Mouse (Mus musculus) spleen, embryonic (tissue): ENCODE data around the gene Lsm5.

Experiments
- CTCF ChIA-PET: fragments of 350-600 bp; sonication (Branson Sonifier 250); formaldehyde crosslinking; loops from one replicate; lab custom pipeline; 2022; lab: Charles Lee

The Lsm5 gene

GRCm38 (mm10) chr6:56703931-56704900 lies at the start of gene Lsm5:
Gene Lsm5 (minus strand): TSS chr6:56704710.
- CTCF ChIA-PET: interaction anchor here (1.5 kb wide), 1 partner anchor 11 kb away, joined by 4 read pairs; the partner anchor contains the start of gene Avl9

GRCm38 (mm10) chr6:56753719-56754118 lies 49.2 kb upstream of the Lsm5 start:
- CTCF ChIA-PET: no interaction called here

- CTCF ChIA-PET: interaction anchor here (1.0 kb wide), 1 partner anchor 15 kb away, joined by 3 read pairs; no protein-coding TSS in a partner anchor
Observed at GRCm38 (mm10) chr6:56745950-56746543, 41.5 kb upstream of the Lsm5 start.

- CTCF ChIA-PET: no interaction called here
Observed at GRCm38 (mm10) chr6:56732545-56732944, 28.0 kb upstream of the Lsm5 start.

- CTCF ChIA-PET: no interaction called here
Observed at GRCm38 (mm10) chr6:56720877-56721276, 16.4 kb upstream of the Lsm5 start.

GRCm38 (mm10) chr6:56719071-56719470 lies 14.6 kb upstream of the Lsm5 start:
- CTCF ChIA-PET: no interaction called here

GRCm38 (mm10) chr6:56715270-56715666 lies 10.8 kb upstream of the Lsm5 start:
- CTCF ChIA-PET: interaction anchor here (1.0 to 1.4 kb wide), 3 partner anchors 11 to 205 kb away, joined by 3 to 5 read pairs (median 4); partner anchors contain the start of gene Lsm5

- CTCF ChIA-PET: interaction anchor here (1.0 to 1.4 kb wide), 3 partner anchors 11 to 206 kb away, joined by 3 to 5 read pairs (median 4); partner anchors contain the start of gene Lsm5
Observed at GRCm38 (mm10) chr6:56714574-56715269, 10.2 kb upstream of the Lsm5 start, which contains the start of gene Avl9. Gene Avl9 (plus strand): TSS chr6:56714899.

GRCm38 (mm10) chr6:56714186-56714573 lies 9.7 kb upstream of the Lsm5 start:
- CTCF ChIA-PET: interaction anchor here (1.0 kb wide), 1 partner anchor 10 kb away, joined by 4 read pairs; the partner anchor contains the start of gene Lsm5

GRCm38 (mm10) chr6:56692445-56692844 lies 12.1 kb downstream of the Lsm5 start:
- CTCF ChIA-PET: no interaction called here

- CTCF ChIA-PET: interaction anchor here (0.7 kb wide), 1 partner anchor 847 kb away, joined by 5 read pairs; no protein-coding TSS in a partner anchor
Observed at GRCm38 (mm10) chr6:56691205-56691604, 13.3 kb downstream of the Lsm5 start.

GRCm38 (mm10) chr6:56688238-56688637 lies 16.3 kb downstream of the Lsm5 start:
- CTCF ChIA-PET: no interaction called here

GRCm38 (mm10) chr6:56664410-56664809 lies 40.1 kb downstream of the Lsm5 start:
- CTCF ChIA-PET: no interaction called here

- CTCF ChIA-PET: no interaction called here
Observed at GRCm38 (mm10) chr6:56655393-56655792, 49.1 kb downstream of the Lsm5 start.

GRCm38 (mm10) chr6:56652121-56652592 lies 52.4 kb downstream of the Lsm5 start:
- CTCF ChIA-PET: no interaction called here
